Mouse (Mus musculus) kidney, postnatal 25 days (tissue): ENCODE results near the gene Mylip.
A peak's percentile ranks its signal among the peaks of the same experiment; 100 is the strongest.

Experiments
- DNase-seq, 2 experiments: peaks; one replicate each; pipeline ENCODE4 v3.0.0; 2021; ENCODE audit warnings: mixed read lengths in 2 of 2

Gene Mylip

DNA sequence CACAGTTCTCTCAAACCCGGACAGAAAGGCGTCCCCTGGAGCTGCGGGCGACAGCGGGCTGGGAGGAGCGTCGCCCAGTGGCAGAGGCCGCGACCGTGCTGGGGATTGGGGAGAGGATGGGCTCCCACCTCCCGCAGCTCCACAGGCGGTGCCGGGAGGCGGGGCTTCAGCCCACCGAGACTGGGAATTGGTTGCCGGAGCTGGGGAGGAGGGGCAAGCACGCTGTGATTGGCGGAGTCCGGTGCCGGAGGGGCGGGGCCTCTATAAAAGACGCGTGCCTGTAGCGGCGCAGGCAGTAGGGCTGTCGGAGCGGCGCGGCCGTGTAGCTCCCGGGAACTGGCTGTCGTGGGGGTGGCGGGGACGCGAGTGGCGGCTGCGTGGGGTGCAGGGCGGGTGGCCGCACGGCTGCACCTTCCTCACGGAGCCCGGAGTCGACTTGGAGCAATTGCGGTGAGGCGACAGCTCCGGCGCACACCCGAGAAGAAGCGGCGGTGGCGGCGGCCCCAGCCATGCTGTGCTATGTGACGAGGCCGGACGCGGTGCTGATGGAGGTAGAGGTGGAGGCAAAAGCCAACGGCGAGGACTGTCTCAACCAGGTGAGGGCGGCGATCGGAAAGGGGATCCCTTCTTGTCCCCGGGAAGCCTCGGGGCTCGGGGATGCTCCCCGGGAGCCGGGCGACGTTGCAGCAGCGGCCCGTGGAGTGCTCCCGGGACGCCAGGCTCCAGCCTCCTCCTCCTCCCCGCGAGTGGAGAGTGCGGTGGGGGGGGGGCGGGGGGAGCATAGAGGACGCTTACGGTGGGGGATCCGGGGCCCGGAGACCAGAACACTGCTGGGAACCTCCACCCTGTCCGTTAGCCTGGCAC is at the start of gene Mylip:
Gene Mylip (plus strand): TSS at position 295 of the 864 bp plus-strand sequence.
- peak; percentile 99 to 100 for DNase-seq

DNA sequence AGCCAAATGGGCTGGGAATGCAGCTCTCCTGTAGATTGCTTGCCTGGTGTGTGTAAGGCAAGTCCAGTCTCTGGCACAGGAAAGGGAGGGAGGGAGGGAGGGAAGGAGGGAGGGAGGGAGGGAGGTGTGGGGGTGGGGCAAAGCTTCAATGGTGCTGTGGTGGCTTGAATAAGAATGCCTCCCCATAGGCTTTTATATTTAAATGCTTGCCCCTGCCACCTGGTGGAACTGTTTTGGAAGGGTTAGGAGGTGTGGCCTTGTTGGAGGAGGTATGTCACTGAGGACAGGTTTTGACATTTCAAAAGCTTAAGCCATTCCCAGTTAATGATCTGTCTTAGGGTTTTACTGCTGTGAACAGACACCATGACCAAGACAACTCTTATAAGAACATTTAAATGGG is 47.6 kb upstream of the Mylip start:
- DNase-seq: no peak

DNA sequence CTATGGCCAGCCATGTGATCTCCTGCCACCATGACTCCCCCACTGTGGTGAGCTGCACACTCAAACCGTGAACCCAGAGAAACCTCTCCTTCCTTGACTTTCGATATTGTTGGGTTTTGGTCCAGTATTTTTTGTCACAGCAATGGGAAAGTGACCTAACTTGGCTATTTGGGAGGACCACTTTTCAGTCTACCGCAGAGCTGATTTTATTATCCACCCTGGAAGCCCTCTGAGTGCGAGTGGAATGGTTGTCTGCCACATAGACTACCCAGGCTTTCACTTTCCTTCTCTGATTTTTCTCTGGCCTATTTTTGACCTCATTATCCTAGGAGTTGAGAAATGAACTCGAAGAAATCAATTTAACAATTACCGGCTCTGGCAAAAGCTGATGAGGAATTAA is 46.0 kb upstream of the Mylip start:
- no peak for DNase-seq

DNA sequence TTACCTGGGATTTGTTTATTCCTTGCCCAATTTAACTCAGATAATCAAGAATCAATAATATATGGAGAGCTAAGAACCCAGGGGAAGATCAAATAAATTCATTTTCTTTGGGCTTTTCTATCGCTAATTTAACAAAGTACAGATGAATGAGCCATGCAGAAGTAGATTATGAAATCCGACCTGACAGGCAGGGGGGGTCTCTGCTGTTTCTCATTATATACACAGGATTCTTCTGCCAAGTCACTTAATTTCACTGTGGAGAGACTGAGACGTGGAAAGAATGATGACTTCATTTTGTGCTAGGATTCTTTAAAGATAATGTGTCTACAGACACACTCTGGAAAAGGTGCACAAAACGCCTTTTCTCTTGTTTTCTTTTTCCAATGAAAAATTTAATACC is 45.6 kb upstream of the Mylip start:
- DNase-seq: no peak

DNA sequence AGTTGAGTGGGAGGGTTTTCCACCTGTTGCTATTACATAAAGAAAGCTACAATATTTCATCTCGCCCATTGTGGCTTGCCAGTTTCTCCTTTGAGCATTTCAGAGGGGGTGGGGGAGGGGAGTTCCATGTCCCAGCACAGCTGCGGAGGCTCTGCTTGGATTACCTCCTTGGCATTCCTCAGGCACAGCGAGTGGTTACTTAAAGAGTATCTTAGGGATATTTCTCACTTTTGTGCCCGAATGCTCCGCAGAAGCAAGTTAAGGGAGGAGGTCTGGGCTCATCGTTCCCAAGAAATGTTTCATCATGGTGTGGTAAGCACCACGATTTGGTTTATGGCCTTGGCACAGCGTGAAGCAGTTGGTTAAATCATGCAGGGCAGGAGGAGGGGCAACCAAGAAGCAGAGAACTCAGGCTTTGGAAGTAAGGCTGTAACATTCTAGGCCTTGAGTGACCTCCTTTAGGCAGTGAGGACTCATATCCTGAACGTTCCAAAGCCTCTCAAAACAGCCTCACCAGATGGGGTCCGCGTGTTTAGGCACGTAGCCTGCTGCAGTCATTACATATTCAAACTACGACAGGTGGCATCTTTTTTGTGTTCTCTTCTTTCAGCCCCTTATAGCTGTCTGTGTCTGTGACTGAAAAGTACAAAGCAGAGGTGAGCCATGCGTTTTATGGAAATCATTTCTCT is 43.9 kb upstream of the Mylip start:
- DNase-seq: peak; percentile 3 to 39

DNA sequence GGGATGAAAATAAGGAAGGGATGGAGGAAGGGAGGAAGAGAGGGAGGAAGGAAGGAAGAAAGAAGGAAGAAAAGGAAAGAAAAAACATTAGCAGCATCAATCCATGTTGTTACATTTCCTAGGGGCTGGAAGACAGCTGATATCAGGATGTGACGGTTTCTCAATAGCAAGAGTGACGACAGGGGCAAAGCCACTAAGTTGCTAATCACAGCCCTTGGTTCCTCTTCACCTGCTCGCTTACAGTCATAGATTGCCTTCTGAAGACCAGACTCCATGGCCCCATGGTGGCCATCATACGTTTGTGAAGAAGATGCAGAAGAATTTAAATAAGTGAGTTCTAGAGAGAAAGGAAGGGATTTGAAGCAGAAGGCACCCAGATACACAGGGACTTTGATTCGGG is 38.1 kb upstream of the Mylip start:
- no peak for DNase-seq

DNA sequence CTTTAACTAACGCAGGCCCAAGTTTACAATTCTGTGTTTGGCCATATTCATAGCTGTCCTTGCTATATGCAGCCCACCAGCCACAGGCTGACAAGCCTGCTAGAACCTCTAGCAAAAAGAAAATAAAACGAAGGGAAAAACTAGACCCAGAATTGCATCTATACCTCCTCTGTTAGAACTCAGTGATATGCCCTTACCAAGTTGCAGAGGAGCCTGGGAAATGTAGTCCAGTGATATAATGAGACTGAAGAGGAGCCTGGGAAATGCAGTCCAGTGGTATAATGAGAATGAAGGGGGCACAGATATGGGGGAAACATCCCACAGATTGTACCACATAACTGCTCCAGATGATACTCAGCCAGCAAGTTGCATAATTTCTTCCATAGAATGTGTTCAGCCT is 34.7 kb upstream of the Mylip start:
- DNase-seq: no peak

DNA sequence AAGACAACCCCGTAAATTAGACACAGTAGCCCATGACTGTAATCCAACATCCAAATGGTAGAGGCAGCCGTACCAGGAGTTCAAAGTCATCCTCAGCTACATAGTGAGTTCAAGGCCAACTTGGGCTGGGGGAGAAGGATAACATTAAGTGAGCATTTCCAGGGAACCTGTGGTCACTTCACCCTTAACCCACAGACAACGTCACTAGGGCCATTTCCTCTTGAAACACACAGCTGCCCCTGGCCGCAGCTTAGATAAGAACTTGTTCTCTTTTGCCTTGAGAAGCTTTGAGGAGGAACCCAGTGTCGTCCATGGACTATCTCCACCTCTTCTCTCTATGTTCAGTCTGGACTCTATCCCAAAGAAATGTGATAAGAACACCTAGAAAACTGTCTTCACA is 31.3 kb upstream of the Mylip start:
- DNase-seq: no peak

DNA sequence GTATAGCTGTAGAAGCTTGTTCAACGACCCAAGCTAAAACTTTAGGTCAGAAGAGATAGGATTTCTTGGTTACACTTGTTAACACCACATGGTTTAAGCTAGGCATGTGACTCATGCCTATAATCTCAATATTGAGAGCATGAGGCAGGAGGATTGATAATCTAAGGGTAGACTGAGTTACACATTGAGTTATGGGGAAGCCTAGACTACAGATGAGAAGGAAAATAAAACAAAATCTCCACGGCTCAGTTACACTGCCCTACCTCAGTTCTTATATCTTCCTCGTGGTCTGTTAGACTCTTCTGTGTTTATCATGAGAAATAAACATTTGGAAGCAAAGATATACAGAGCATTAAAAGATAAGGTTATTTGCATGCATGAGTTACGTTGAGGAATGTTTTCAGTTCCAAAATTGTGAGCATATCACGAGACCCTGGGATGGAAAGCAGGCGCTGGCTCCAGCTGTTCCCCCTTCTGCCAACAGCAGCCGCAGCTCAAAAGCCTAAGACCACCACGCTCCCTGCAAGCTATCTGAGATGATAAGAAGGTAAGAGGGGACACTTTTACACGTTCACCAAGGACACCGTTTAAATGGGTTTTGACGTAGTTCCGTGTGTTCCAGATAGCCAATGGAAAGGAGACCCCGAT is 30.7 kb upstream of the Mylip start:
- DNase-seq: no peak

DNA sequence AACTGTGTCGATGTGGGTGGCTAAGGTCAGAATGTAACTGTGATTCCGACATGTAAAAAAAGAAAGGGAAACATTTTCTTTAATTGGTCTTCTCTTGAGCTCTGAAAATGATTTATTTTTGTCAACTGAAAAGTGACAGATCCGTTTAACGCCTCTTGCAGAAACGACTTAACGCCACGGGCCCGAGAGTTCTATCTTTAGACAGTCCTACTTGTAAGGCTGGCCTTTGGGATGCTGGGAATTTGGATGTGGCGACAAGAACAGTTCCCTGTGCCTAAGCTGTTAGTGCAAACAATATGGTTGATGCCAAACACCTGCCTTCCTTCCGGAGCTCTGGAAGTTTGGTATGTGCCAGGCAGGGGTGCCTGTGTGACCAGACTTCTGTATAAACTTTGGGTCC is 23.8 kb upstream of the Mylip start:
- no peak for DNase-seq

DNA sequence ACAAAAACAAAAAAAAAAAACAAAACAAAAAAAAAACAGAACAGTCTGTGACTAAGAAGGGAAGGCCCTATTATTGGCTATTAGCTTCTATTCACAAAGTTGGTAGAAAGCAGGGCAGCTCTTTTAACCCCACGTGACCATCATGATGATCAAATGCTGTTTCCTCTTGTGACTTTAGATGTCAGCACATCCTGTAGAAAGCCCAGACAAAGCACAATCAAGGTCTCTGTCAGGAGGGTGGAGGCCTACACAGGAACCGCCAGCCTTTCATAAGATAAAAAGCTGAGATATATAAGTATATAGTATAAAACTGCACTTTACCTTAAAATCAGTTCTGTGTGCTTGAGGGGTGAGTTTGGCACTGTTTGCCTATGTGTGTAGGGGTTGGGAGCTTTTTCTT is 17.9 kb upstream of the Mylip start:
- no peak for DNase-seq

DNA sequence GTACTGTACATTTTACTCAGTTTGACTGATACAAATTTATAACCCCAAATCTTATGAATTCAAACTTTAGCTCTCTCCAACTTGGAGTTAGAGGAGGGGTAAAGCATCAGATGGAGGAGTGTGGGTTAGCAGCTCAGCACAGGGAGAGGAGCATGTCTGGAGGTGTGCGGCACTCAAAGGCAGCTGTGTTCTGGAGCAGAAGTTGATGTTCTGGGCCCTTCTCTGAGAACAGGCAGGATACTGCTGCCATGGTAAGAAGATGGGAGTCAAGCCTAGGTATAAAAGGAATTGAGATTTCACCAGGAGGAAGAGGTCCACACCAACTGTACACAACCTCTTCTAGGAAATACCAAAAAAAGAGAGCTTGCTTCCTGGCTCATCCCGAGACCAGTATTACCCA is 17.1 kb upstream of the Mylip start:
- DNase-seq: no peak

DNA sequence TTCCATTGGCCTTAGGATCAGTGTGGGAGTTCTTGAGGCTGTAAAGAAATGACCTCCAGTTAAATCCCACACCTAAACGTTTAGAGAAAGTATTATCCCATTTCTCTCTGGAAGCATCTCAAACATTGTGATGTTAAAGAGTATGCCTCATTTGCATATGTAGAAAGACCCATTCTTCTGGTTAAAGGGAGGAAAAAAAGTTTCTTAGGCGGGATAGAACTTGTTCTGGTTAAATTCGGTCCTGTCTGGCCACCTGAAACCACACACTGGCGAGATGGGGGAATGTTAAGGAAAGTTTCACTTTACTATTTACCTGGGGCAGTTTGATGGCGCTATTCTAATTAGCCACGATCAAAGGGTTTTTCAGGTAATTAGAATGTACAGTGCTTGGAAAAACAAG is 14.7 kb upstream of the Mylip start:
- no peak for DNase-seq

DNA sequence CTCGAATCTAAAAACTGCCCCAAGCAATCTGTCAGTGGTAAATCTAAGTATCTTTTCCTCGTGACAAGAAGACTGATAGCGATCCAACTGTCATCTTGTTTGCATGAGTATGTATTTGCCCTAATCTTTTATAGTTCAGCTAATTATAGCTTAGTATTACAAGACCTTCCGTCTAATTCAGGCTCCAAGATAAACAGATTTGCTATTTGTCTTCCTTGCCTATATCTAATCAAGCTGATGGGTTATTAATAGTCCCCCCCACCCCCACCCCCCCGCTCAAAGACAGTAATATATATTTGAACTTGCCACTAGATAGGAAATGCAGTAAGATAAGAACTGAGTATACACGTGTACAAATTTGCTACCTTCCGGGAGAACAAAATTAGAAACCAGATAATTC is 7.3 kb upstream of the Mylip start:
- DNase-seq: no peak

DNA sequence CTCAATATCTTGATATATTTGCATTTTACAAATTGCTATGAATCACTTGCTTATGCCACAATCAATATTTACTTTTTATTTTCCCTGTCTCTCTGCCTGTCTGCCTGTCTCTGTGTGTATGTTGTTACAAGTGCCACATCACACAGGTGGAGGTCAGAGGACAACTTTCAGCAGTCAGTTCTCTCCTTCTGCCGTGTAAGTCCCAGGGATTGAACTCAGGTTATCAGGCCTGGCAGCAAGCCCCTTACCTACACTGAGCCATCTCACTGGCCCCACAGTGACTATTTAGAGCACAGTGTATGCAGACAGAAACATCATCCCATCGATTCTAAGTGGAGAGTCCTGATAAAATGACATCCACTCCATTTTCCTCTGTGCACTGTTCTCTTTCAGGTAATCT is 4.9 kb upstream of the Mylip start:
- DNase-seq: no peak

DNA sequence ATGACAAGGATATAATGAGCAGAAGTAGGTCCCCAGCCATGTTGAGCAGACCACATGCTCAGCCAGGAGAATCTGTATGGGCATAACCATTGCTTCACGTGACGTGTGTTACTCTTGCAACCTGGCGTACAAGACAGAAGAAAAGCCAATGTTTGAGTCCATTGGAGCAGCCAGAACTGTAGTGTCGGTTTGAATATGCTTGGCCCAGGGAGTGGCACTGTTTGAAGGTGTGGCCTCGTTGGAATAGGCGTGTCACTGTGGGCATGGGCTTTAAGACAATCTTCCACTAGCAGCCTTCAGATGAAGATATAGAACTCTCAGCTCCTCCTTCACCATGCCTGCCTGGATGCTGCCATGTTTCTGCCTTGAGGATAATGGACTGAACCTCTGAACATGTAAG is 4.0 kb upstream of the Mylip start:
- no peak for DNase-seq

DNA sequence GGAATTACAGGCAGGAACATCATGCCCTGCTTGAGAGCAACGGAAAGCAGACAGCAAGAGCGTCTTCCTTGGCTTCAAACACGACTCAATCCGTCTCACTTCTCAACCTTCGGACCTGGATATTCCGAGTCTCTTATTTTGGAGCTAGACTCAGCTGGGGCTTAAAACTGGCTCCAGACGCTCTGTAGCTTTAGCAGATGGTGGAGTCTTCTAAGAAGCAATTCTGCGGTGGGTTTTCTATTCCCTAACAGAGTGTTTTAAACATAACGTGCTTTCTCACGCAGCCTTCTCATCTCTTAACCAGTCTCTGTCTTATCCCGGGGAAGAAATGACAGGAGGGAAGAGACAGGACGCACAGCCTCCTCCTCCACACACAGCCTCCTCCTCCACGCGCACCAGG is 3.3 kb upstream of the Mylip start:
- no peak for DNase-seq

DNA sequence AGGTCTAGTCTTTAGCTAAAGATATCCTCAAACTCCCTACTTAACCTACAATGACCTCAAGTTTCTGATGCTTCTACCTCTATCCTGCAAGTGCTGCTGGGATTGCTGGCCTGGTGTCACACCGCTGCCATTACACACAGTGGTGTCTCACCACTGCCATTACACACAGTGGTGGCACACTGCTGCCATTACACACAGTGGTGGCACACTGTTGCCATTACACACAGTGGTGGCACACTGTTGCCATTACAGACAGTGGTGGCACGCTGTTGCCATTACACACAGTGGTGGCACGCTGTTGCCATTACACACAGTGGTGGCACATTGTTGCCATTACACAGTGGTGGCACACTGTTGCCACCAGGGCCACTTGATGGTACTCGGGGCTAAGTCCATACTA is 2.3 kb upstream of the Mylip start:
- no peak for DNase-seq

DNA sequence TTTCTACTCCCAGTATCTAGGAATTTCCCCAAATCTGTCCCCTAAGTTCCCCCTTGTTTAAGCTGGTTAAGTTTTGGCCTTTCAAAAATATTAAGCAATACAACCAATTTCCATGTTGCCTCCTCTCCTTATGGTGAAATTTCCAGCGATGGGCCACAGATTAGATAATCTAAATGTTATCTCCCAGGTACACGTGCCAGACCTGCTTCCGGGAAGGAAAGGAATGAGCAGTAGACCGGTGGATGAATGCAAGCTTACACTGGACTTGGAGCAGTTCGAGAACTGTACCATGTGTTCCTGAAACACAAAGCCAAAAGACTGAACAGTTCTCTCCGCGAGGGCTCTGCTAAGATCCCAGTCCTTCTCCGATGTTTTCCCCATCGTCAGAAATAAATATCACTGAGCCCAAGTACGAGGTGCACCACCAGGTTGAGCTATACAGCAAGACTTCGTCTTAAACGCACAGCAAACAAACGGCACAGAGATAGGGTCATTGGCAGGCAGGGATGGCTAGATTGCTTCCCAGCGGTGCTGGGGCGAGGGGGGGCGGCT is 1.2 kb upstream of the Mylip start:
- DNase-seq: no peak

DNA sequence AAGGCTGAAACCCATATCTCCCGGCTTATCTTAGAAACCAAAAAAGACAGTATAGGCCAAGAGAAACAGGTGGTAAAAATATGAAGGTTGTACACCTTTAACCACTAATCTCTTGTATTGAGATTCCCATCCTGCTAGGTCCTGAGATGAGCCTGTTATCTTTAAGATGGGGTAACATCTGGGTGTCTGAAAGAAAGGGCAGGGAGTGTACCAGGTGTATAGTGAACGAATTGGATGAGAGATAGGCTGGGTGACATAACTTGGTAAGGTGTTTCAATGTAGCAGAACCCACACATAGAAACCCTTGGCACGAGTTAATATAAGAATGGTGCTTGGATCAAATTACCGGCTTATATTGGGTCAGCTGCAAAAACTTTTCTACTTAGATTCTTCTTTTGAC is 653 bp upstream of the Mylip start:
- DNase-seq: no peak

DNA sequence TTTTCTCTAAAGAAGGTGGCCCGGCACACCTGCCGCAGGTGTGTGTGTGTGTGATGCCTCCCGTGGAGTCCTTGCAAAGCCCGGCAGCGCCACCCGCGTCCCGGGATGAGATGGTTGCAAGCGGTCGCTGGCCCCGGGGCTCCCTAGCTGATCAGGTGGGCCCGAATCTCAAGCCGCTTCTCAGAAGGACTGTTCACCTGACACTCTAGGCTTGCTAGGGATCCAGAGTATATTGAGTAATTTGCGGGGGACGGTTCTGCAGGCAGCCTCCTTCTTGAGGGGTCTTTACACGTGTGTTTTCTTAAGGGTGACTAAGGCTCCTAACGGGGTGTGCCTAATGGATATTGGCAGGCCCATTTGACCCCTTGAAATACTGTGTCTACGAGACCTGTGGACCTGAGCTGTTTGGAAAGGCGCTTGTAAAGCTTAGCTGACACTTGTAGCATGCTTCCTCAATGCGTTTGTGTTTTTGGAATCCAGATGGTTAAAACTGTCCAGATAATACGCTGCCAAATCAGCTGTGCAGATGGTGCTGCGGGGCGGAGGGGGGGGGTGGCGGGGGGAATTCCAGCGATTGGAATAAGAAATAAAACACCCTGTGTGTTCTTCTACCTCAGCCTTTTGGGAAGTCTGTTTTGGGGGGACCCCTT is 895 bp downstream of the Mylip start:
- DNase-seq: peak; percentile 69 to 80

DNA sequence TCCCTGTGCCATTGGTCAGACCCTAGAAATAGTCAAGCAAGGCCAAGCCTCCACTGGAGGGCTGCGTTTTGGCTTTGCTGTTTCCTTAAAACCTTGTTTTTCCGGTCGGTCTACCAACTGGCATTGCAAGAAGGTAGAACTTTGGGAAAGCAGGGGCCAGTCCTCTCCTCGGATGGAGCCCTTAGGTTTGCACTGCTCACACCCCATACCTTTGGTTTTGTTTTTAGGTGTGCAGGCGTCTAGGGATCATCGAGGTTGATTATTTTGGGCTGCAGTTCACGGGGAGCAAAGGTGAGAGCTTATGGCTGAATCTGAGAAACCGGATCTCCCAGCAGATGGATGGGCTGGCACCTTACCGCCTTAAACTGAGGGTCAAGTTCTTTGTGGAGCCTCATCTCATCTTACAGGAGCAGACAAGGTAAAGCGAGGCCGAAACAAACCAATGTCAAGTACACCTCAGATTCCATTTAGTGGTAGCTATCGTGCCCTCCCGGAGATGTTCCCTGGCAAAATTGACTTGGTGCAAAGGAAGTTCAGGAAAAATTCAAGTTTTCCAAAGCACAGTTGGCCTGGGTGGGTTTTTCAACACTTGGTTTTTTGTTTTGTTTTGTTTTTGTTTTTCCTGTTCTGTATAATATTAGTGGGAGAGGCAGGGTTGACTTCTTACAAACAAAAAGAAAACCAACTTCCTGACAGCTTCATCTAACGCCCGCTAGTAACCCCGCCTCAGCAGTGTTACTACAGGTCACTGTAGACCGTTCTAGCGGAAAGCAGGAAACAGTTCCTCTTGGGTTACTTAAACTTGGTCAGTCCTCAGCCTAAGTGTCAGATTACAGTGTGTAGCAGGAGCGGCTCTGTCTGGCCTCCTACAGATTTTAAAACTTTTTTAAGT is 1.7 kb downstream of the Mylip start:
- DNase-seq: peak; percentile 77 to 84
